Mouse (Mus musculus): ENCODE measurements around the gene Tmc6. TPM values are rescaled to one million over a fixed set of nuclear protein-coding genes. Genes with fewer than 3 reads are reported as not detected.
A peak's percentile ranks its signal among the peaks of the same experiment; 100 is the strongest.

Gene Tmc6
- polyA plus RNA-seq, 1 experiment from 2014 or later = 3.6 TPM

DNA sequence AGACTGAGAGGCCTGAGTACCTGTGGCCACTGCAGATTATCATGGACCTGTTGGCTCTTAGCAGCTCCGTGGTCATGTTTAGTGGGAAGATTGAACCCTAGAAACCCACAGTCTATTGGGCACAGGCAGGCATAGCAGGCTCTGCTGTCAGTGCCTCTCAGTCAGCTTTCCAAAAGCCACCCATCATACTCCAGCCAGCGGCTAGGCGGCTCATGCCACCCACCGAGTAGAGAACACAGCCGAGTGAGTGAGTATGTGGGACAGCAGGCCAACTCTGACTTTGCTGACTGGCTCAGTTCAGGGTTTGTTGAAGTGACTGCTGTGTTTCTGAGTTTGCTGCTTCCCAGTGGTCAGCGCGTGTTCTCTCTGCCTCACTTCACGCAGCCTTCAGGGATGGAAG, 39.8 kb downstream of the Tmc6 start:
- WGBS = 87% methylated on average over 8 of the region's 8 CpGs
- DNase-seq (no peak), ATAC-seq (ENCODE audit: low FRiP score, low TSS enrichment) (no peak)

DNA sequence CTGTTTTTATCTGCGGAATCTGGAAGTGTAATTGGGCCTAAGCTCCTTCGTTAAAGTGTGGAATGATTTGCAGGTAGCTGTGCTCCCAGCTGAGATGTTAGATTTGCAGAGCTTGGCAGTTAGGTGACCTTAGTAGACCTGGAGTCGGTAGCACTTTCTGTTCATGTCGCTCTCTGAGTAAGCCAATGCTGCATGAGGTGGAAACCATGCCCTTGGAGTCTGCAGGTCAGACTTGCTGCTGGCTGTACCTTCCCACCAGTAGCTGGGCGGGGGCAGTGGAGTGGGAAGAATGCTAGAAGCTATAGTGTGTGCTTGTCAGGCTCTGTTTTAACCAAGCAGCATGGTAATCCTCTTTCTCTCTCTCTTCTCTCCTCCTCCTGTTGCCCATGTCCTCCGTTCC, 40.9 kb downstream of the Tmc6 start:
- DNase-seq (no peak), ATAC-seq (ENCODE audit: low FRiP score, low TSS enrichment) (no peak)
- Histone ChIP-seq H3K4me3 (replicated peaks; ENCODE audit: low read depth, low read length) (no peak overlapping the region), H3K36me3 (ENCODE audit: control insufficient read depth, insufficient read depth, low read length) (peaks cover 99% of the 10 kb centered on the region), H3K4me1 (ENCODE audit: control insufficient read depth, insufficient read depth, low read length) (no peaks in the 10 kb centered on the region), H3K9ac (replicated peaks; ENCODE audit: low read length) (no peak overlapping the region), H3K27ac (replicated peaks; ENCODE audit: low read depth, low read length) (no peak overlapping the region), H3K27me3 (ENCODE audit: control insufficient read depth, insufficient read depth, low read length) (no peaks in the 10 kb centered on the region), H3K9me3 (ENCODE audit: control insufficient read depth, low read length) (no peaks in the 10 kb centered on the region), H3K4me2 (ENCODE audit: low read length) (no peak overlapping the region)
- WGBS = 92% methylated on average over 6 of the region's 6 CpGs

More for the DNA sequence above, 39.8 kb downstream of the Tmc6 start:
- H3K27me3 ChIP-seq (ENCODE audit: control insufficient read depth, insufficient read depth, low read length) = no peaks in the 10 kb centered on the region
- H3K4me1 ChIP-seq (ENCODE audit: control insufficient read depth, insufficient read depth, low read length) = no peaks in the 10 kb centered on the region
- no peak overlapping the region for H3K4me2 ChIP-seq (ENCODE audit: low read length)
- no peak overlapping the region for H3K4me3 ChIP-seq (replicated peaks; ENCODE audit: low read depth, low read length)
- H3K9ac ChIP-seq (replicated peaks; ENCODE audit: low read length) = no peak overlapping the region
- H3K36me3 ChIP-seq (ENCODE audit: control insufficient read depth, insufficient read depth, low read length) = peaks cover 99% of the 10 kb centered on the region
- no peaks in the 10 kb centered on the region for H3K9me3 ChIP-seq (ENCODE audit: control insufficient read depth, low read length)
- no peak overlapping the region for H3K27ac ChIP-seq (replicated peaks; ENCODE audit: low read depth, low read length)

- H3K36me3 ChIP-seq (ENCODE audit: control insufficient read depth, insufficient read depth, low read length) = peaks cover 99% of the 10 kb centered on the region
- WGBS = 92% methylated on average over 5 of the region's 5 CpGs
- no peaks in the 10 kb centered on the region for H3K9me3 ChIP-seq (ENCODE audit: control insufficient read depth, low read length)
- no peaks in the 10 kb centered on the region for H3K4me1 ChIP-seq (ENCODE audit: control insufficient read depth, insufficient read depth, low read length)
- no peaks in the 10 kb centered on the region for H3K27me3 ChIP-seq (ENCODE audit: control insufficient read depth, insufficient read depth, low read length)
- no peak for ATAC-seq (ENCODE audit: low FRiP score, low TSS enrichment)
- H3K4me3 ChIP-seq (replicated peaks; ENCODE audit: low read depth, low read length) = no peak overlapping the region
- no peak for DNase-seq
- no peak overlapping the region for H3K9ac ChIP-seq (replicated peaks; ENCODE audit: low read length)
- H3K27ac ChIP-seq (replicated peaks; ENCODE audit: low read depth, low read length) = no peak overlapping the region
- no peak overlapping the region for H3K4me2 ChIP-seq (ENCODE audit: low read length)
Measured at GRCm38 (mm10) chr11:117738123-117738522, 43.9 kb downstream of the Tmc6 start.

DNA sequence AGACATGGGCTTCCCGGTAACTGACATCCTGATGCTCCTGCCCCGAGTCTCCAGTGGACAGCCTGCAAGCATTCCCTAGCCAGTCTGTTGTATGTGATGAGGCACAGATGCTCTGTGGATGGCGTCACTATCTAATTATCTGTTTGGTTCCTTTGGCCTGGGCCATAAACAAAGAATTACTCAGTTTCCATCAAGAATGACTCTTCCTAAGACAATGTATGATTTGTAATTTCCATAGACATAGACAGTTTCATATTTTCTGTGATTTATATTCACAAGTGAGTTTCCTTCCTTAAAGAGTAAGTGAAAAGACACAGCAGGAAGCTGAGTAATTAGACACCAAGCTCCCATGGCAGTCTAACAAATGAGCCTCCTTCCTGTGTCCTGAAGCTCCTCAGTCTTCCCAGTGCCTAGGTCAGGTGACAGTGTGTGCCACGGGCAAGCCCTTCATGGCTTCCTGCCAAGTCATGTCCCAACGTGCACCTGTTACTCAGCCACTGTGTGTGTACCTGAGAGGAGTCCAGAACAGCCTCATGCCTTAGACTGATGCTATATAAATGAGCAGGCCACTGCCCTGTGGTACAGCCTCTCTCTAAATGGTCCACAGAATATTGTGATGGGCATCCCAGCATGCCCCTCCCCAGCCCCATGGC, 45.8 kb downstream of the Tmc6 start:
- Histone ChIP-seq H3K4me2 (ENCODE audit: low read length) (no peak overlapping the region), H3K36me3 (ENCODE audit: control insufficient read depth, insufficient read depth, low read length) (peaks cover 87% of the 10 kb centered on the region), H3K9me3 (ENCODE audit: control insufficient read depth, low read length) (no peaks in the 10 kb centered on the region), H3K4me1 (ENCODE audit: control insufficient read depth, insufficient read depth, low read length) (no peaks in the 10 kb centered on the region), H3K27me3 (ENCODE audit: control insufficient read depth, insufficient read depth, low read length) (no peaks in the 10 kb centered on the region), H3K4me3 (replicated peaks; ENCODE audit: low read depth, low read length) (no peak overlapping the region), H3K27ac (replicated peaks; ENCODE audit: low read depth, low read length) (no peak overlapping the region), H3K9ac (replicated peaks; ENCODE audit: low read length) (no peak overlapping the region)
- ATAC-seq (ENCODE audit: low FRiP score, low TSS enrichment) = no peak
- DNase-seq = peak; percentile 26
- WGBS = 84% methylated on average over 5 of the region's 5 CpGs

DNA sequence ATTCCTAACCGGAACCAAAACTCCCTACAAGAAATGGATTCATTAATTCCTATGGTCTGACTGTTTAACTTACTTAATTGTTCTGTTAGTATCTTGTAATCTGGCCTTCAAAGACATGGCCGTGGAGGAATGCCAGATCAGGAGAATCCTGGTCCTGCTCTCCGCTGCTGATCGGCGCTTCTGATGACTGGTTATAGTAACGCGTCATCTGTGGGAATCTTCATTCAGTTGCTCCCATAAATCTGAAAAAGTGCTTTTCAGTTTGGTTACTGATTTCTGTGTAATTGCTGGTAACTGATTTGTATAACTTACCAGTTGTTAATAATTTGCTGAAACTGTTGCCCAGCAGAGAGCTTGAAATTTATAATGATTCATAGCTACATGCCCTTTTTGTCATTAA, 50.5 kb downstream of the Tmc6 start:
- Histone ChIP-seq H3K4me1 (ENCODE audit: control insufficient read depth, insufficient read depth, low read length) (no peaks in the 10 kb centered on the region), H3K27me3 (ENCODE audit: control insufficient read depth, insufficient read depth, low read length) (no peaks in the 10 kb centered on the region), H3K27ac (replicated peaks; ENCODE audit: low read depth, low read length) (no peak overlapping the region), H3K9me3 (ENCODE audit: control insufficient read depth, low read length) (no peaks in the 10 kb centered on the region), H3K36me3 (ENCODE audit: control insufficient read depth, insufficient read depth, low read length) (peaks cover 41% of the 10 kb centered on the region), H3K9ac (replicated peaks; ENCODE audit: low read length) (no peak overlapping the region), H3K4me3 (replicated peaks; ENCODE audit: low read depth, low read length) (no peak overlapping the region), H3K4me2 (ENCODE audit: low read length) (no peak overlapping the region)
- no peak for DNase-seq
- WGBS = 94% methylated on average over 7 of the region's 7 CpGs
- no peak for ATAC-seq (ENCODE audit: low FRiP score, low TSS enrichment)

DNA sequence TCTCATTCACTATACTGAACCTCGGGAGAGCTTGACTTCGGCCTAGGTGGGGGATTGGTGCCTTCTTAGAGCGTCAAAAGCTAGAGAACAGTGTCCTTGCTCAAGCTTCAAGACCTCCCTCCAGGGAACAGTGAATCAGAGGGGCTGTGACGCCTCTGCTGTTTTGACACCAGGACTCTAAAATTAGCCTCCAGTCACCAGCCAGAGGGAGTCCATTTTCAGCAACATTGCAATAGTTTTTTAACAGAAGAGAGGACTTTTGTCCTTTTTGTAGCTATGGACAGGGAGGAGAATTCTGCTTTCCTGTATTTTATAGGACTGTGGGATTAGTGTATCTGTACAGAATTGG, 51.5 kb downstream of the Tmc6 start:
- Histone ChIP-seq H3K36me3 (ENCODE audit: control insufficient read depth, insufficient read depth, low read length) (peaks cover 30% of the 10 kb centered on the region), H3K9me3 (ENCODE audit: control insufficient read depth, low read length) (no peaks in the 10 kb centered on the region), H3K9ac (replicated peaks; ENCODE audit: low read length) (no peak overlapping the region), H3K27me3 (ENCODE audit: control insufficient read depth, insufficient read depth, low read length) (no peaks in the 10 kb centered on the region), H3K27ac (replicated peaks; ENCODE audit: low read depth, low read length) (no peak overlapping the region), H3K4me2 (ENCODE audit: low read length) (no peak overlapping the region), H3K4me1 (ENCODE audit: control insufficient read depth, insufficient read depth, low read length) (no peaks in the 10 kb centered on the region), H3K4me3 (replicated peaks; ENCODE audit: low read depth, low read length) (no peak overlapping the region)
- 82% methylated on average over 4 of the region's 4 CpGs for WGBS
- ATAC-seq (ENCODE audit: low FRiP score, low TSS enrichment) (no peak), DNase-seq (no peak)

- no peaks in the 10 kb centered on the region for H3K9me3 ChIP-seq (ENCODE audit: control insufficient read depth, low read length)
- H3K9ac ChIP-seq (replicated peaks; ENCODE audit: low read length) = no peak overlapping the region
- no peak for ATAC-seq (ENCODE audit: low FRiP score, low TSS enrichment)
- H3K36me3 ChIP-seq (ENCODE audit: control insufficient read depth, insufficient read depth, low read length) = peaks cover 26% of the 10 kb centered on the region
- H3K4me1 ChIP-seq (ENCODE audit: control insufficient read depth, insufficient read depth, low read length) = no peaks in the 10 kb centered on the region
- H3K27me3 ChIP-seq (ENCODE audit: control insufficient read depth, insufficient read depth, low read length) = no peaks in the 10 kb centered on the region
- H3K27ac ChIP-seq (replicated peaks; ENCODE audit: low read depth, low read length) = no peak overlapping the region
- WGBS = 86% methylated on average over 7 of the region's 7 CpGs
- no peak for DNase-seq
- H3K4me3 ChIP-seq (replicated peaks; ENCODE audit: low read depth, low read length) = no peak overlapping the region
- H3K4me2 ChIP-seq (ENCODE audit: low read length) = no peak overlapping the region
Measured at GRCm38 (mm10) chr11:117729798-117730489, 52.1 kb downstream of the Tmc6 start.

GRCm38 (mm10) chr11:117729341-117729740, 52.7 kb downstream of the Tmc6 start:
- peaks cover 27% of the 10 kb centered on the region for H3K36me3 ChIP-seq (ENCODE audit: control insufficient read depth, insufficient read depth, low read length)
- 95% methylated on average over 3 of the region's 3 CpGs for WGBS
- H3K27me3 ChIP-seq (ENCODE audit: control insufficient read depth, insufficient read depth, low read length) = no peaks in the 10 kb centered on the region
- no peaks in the 10 kb centered on the region for H3K4me1 ChIP-seq (ENCODE audit: control insufficient read depth, insufficient read depth, low read length)
- no peak overlapping the region for H3K4me3 ChIP-seq (replicated peaks; ENCODE audit: low read depth, low read length)
- ATAC-seq (ENCODE audit: low FRiP score, low TSS enrichment) = no peak
- H3K27ac ChIP-seq (replicated peaks; ENCODE audit: low read depth, low read length) = no peak overlapping the region
- H3K4me2 ChIP-seq (ENCODE audit: low read length) = no peak overlapping the region
- DNase-seq = no peak
- no peaks in the 10 kb centered on the region for H3K9me3 ChIP-seq (ENCODE audit: control insufficient read depth, low read length)
- H3K9ac ChIP-seq (replicated peaks; ENCODE audit: low read length) = no peak overlapping the region

DNA sequence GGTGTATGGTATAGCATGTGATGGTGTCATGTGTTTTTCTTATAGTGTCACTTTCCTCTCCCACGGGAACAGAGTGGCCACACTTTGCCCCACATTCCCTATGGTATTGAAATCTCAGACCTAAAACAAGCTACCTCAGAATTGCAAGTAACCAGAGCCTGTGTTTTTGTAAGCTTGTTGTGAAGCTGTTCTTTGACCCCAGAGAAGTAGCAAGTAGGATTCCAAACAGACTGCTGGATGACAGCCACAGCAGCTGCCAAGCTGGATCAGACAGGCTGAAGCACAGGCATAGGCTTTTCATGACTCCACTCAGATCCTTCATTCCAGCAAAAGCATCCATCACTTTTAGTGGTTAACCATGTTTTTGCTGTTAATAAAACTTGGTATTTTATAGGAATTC, 53.2 kb downstream of the Tmc6 start:
- peak; percentile 18 for DNase-seq
- Histone ChIP-seq H3K4me1 (ENCODE audit: control insufficient read depth, insufficient read depth, low read length) (no peaks in the 10 kb centered on the region), H3K4me3 (replicated peaks; ENCODE audit: low read depth, low read length) (no peak overlapping the region), H3K36me3 (ENCODE audit: control insufficient read depth, insufficient read depth, low read length) (peaks cover 26% of the 10 kb centered on the region), H3K4me2 (ENCODE audit: low read length) (no peak overlapping the region), H3K27ac (replicated peaks; ENCODE audit: low read depth, low read length) (no peak overlapping the region), H3K9me3 (ENCODE audit: control insufficient read depth, low read length) (no peaks in the 10 kb centered on the region), H3K27me3 (ENCODE audit: control insufficient read depth, insufficient read depth, low read length) (no peaks in the 10 kb centered on the region), H3K9ac (replicated peaks; ENCODE audit: low read length) (no peak overlapping the region)
- ATAC-seq (ENCODE audit: low FRiP score, low TSS enrichment) = no peak
- WGBS = 84% methylated on average over 1 of the region's 1 CpGs

All from midbrain, embryonic 14.5 days (tissue).